Mouse (Mus musculus) CH12.LX (cell line): ENCODE measurements around the gene Rtn1. TPM values are rescaled to one million over a fixed set of nuclear protein-coding genes. Genes with fewer than 3 reads are reported as not detected.

ENCODE experiments used
- DNase-seq: peaks from one replicate; pipeline ENCODE4 v3.0.0-alpha.2; 2013; ENCODE audit errors: extremely low read depth
- H3K27ac ChIP-seq: 2 replicates; pipeline ENCODE4 v1.5.1; 2012; ENCODE audit warnings: low read depth, mild to moderate bottlenecking, control low read depth, moderate library complexity; ENCODE audit not compliant: insufficient read depth
- H3K27me3 ChIP-seq: replicated peaks from 2 replicates; pipeline ENCODE3; 2012; ENCODE audit warnings: inconsistent platforms
- H3K36me3 ChIP-seq, 2 experiments: replicated peaks in 1 of 2; 2 replicates each; pipeline versions ENCODE3 to v1.6.1; 2012; ENCODE audit warnings: inconsistent platforms in 1 of 2, low read length in 1 of 2, mild to moderate bottlenecking in 1 of 2, mixed read lengths in 1 of 2, moderate library complexity in 1 of 2; ENCODE audit not compliant: control insufficient read depth in 1 of 2, insufficient read depth in 1 of 2
- H3K4me1 ChIP-seq, 2 experiments: 2 replicates each; pipeline ENCODE4 v1.6.1; 2012; ENCODE audit warnings: inconsistent platforms in 1 of 2, moderate library complexity in 1 of 2; ENCODE audit not compliant: insufficient read depth in 2 of 2, control insufficient read depth in 1 of 2
- H3K4me2 ChIP-seq: 2 replicates; pipeline ENCODE4 v1.6.1; 2012; ENCODE audit warnings: low read depth, mild to moderate bottlenecking, control low read depth; ENCODE audit not compliant: poor library complexity, insufficient read depth, severe bottlenecking
- H3K4me3 ChIP-seq, 3 experiments: fragments of 150-350 bp in 1 of 3; sonication (generic) in 1 of 3; replicated peaks in 1 of 3; 2 replicates each; pipeline versions ENCODE3 to v1.5.1; 2011 to 2012; ENCODE audit warnings: low read depth in 2 of 3, low read length in 2 of 3, mild to moderate bottlenecking in 2 of 3, moderate library complexity in 2 of 3, control low read depth in 1 of 3, improper control_type of control experiment in 1 of 3, inconsistent platforms in 1 of 3, mixed read lengths in 1 of 3; ENCODE audit not compliant: poor library complexity in 1 of 3
- H3K79me2 ChIP-seq: replicated peaks from 2 replicates; pipeline ENCODE4 v1.6.1; 2012; ENCODE audit warnings: mild to moderate bottlenecking, moderate library complexity; ENCODE audit not compliant: control insufficient read depth, poor library complexity, insufficient read depth, severe bottlenecking; ENCODE audit errors: extremely low read depth
- H3K9ac ChIP-seq: 2 replicates; pipeline ENCODE4 v1.6.1; 2012; ENCODE audit warnings: low read depth, mild to moderate bottlenecking, control low read depth, moderate library complexity; ENCODE audit not compliant: insufficient read depth
- H3K9me3 ChIP-seq: replicated peaks from 2 replicates; pipeline ENCODE3; 2012; ENCODE audit warnings: low read length, inconsistent platforms, mixed read lengths
- BHLHE40 ChIP-seq: IDR thresholded peaks from 2 replicates; pipeline ENCODE4 v1.6.1; 2011; ENCODE audit warnings: mild to moderate bottlenecking, low read depth, low read length, improper control_type of control experiment
- CHD1 ChIP-seq: IDR thresholded peaks from 2 replicates; pipeline ENCODE4 v1.6.1; 2012; ENCODE audit warnings: low read depth, low read length, improper control_type of control experiment, inconsistent platforms
- CHD2 ChIP-seq: IDR thresholded peaks from 2 replicates; pipeline ENCODE4 v1.6.1; 2011; ENCODE audit warnings: low read length, improper control_type of control experiment
- EP300 ChIP-seq: IDR thresholded peaks from 2 replicates; pipeline ENCODE4 v1.6.1; 2011; ENCODE audit warnings: low read length, improper control_type of control experiment
- GABPA ChIP-seq: IDR thresholded peaks from 2 replicates; pipeline ENCODE4 v1.6.1; 2012; ENCODE audit warnings: low read depth, low read length, improper control_type of control experiment, inconsistent platforms; ENCODE audit not compliant: insufficient replicate concordance
- IRF4 ChIP-seq: IDR thresholded peaks from 2 replicates; pipeline ENCODE4 v1.6.1; 2014; ENCODE audit warnings: low read depth, mild to moderate bottlenecking, inconsistent platforms, low read length, improper control_type of control experiment
- KAT2A ChIP-seq: IDR thresholded peaks from 2 replicates; pipeline ENCODE4 v1.6.1; 2012; ENCODE audit warnings: low read length, improper control_type of control experiment, inconsistent platforms; ENCODE audit not compliant: insufficient replicate concordance
- MAFK ChIP-seq: IDR thresholded peaks from 2 replicates; pipeline ENCODE4 v1.6.1; 2011; ENCODE audit warnings: low read length, improper control_type of control experiment; ENCODE audit not compliant: insufficient replicate concordance
- MAX ChIP-seq: IDR thresholded peaks from 2 replicates; pipeline ENCODE4 v1.6.1; 2011; ENCODE audit warnings: low read length, improper control_type of control experiment
- MAZ ChIP-seq: IDR thresholded peaks from 2 replicates; pipeline ENCODE4 v1.6.1; 2012; ENCODE audit warnings: low read depth, mild to moderate bottlenecking, inconsistent platforms, low read length, improper control_type of control experiment, moderate library complexity
- MXI1 ChIP-seq: IDR thresholded peaks from 2 replicates; pipeline ENCODE4 v1.6.1; 2011; ENCODE audit warnings: mild to moderate bottlenecking, low read depth, low read length, improper control_type of control experiment
- MYC ChIP-seq: IDR thresholded peaks from 2 replicates; pipeline ENCODE4 v1.6.1; 2011; ENCODE audit warnings: low read depth, mild to moderate bottlenecking, improper control_type of control experiment, low read length
- NELFE ChIP-seq: IDR thresholded peaks from 2 replicates; pipeline ENCODE4 v1.6.1; 2011; ENCODE audit warnings: low read depth, low read length, improper control_type of control experiment
- NRF1 ChIP-seq: IDR thresholded peaks from 2 replicates; pipeline ENCODE4 v1.6.1; 2014; ENCODE audit warnings: low read depth, mild to moderate bottlenecking, inconsistent platforms, low read length, improper control_type of control experiment, moderate library complexity
- PAX5 ChIP-seq: IDR thresholded peaks from 2 replicates; pipeline ENCODE4 v1.6.1; 2012; ENCODE audit warnings: low read length, inconsistent platforms, mixed read lengths
- POLR2A ChIP-seq: IDR thresholded peaks from 2 replicates; pipeline ENCODE4 v1.6.1; 2011; ENCODE audit warnings: low read depth, mild to moderate bottlenecking, improper control_type of control experiment, low read length
- POLR2AphosphoS2 ChIP-seq: IDR thresholded peaks from 2 replicates; pipeline ENCODE4 v1.6.1; 2011; ENCODE audit warnings: low read depth, low read length, improper control_type of control experiment
- RAD21 ChIP-seq: IDR thresholded peaks from 2 replicates; pipeline ENCODE4 v1.6.1; 2011; ENCODE audit warnings: low read depth, mild to moderate bottlenecking, low read length, improper control_type of control experiment, moderate library complexity
- RCOR1 ChIP-seq: conservative IDR thresholded peaks from 2 replicates; pipeline ENCODE4 v1.6.1; 2012; ENCODE audit warnings: low read depth, mild to moderate bottlenecking, inconsistent platforms, low read length, improper control_type of control experiment
- SIN3A ChIP-seq: IDR thresholded peaks from 2 replicates; pipeline ENCODE4 v1.6.1; 2012; ENCODE audit warnings: low read length, improper control_type of control experiment, inconsistent platforms
- UBTF ChIP-seq: IDR thresholded peaks from 2 replicates; pipeline ENCODE4 v1.6.1; 2012; ENCODE audit warnings: low read depth, mild to moderate bottlenecking, inconsistent platforms, low read length, improper control_type of control experiment, moderate library complexity
- ZKSCAN1 ChIP-seq: IDR thresholded peaks from 2 replicates; pipeline ENCODE4 v1.6.1; 2012; ENCODE audit warnings: low read depth, inconsistent platforms, low read length, improper control_type of control experiment, borderline replicate concordance
- ZMIZ1 ChIP-seq: IDR thresholded peaks from 2 replicates; pipeline ENCODE4 v1.6.1; 2012; ENCODE audit warnings: low read depth, mild to moderate bottlenecking, inconsistent platforms, low read length, improper control_type of control experiment
- dilution Hi-C: fragments of 300-500 bp; cut with MboI; formaldehyde crosslinking; loops from 2 replicates; pipeline ENCODE4 v1.14.3; 2020; ENCODE audit warnings: low sequenced_read_pairs; ENCODE audit not compliant: extremely low pct_unique_long_range_greater_than_20kb, extremely low pct_ligation_motif_present
- in situ Hi-C: fragments of 300-500 bp; cut with MboI; formaldehyde crosslinking; loops from 3 replicates; pipeline ENCODE4 v1.14.3; 2019; ENCODE audit warnings: low sequenced_read_pairs, low pct_ligation_motif_present, low pct_unique_long_range_greater_than_20kb, mixed read lengths
- polyA plus RNA-seq: library from polyadenylated mRNA; unstranded; fragments of >175 nt; gene quantifications from 2 replicates; pipeline ENCODE4 v1.2.1, GENCODE M21; 2012; ENCODE audit warnings: low read depth; ENCODE audit not compliant: insufficient read length
- total RNA-seq, 2 experiments: library from RNA; depleted of rRNA; stranded (reverse); fragments of 300-350 nt in 1 of 2; fragments of >200 nt in 1 of 2; gene quantifications; 2 replicates each; pipeline ENCODE4 v1.2.3; 2012 to 2014

Rtn1 gene
- total and polyA plus RNA-seq, 3 experiments = 0.08 to 0.17 TPM; not detected in 1

DNA sequence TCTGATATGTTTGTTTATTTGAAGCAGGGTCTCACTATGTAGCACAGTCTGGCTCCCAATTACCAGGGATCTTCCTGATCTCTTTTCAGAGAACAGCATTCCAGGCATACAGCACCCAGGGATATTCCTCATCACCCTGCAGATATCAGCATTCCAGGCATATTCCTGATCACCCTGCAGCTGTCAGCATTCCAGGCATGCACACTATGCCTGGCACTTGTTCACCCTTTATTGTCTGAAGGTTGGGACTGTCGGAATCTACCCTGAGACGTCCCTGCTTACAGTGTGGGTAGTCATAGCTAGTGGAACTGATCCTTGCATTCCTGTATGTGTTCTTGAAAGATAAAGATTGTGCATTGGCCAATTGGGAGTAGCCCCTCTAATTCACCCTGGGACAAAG, 65.2 kb downstream of the Rtn1 start:
- H3K9ac ChIP-seq = no peak overlapping the region
- H3K27me3 ChIP-seq = no peaks in the 10 kb centered on the region
- H3K36me3 ChIP-seq = no peaks in the 10 kb centered on the region
- in situ Hi-C loops (no loop called here), dilution Hi-C loops (no loop called here)
- no peak for DNase-seq
- no peaks in the 10 kb centered on the region for H3K79me2 ChIP-seq
- no peaks in the 10 kb centered on the region for H3K9me3 ChIP-seq
- no peak overlapping the region for H3K4me2 ChIP-seq
- H3K4me1 ChIP-seq = peaks cover 9 to 10% of the 10 kb centered on the region in 2 experiments
- H3K4me3 ChIP-seq = no peak overlapping the region
- TF ChIP-seq POLR2AphosphoS2 = no peak
- no peak for TF ChIP-seq MAX
- no peak for TF ChIP-seq PAX5
- TF ChIP-seq CHD1 = no peak
- no peak for TF ChIP-seq UBTF
- TF ChIP-seq MYC = no peak
- no peak for TF ChIP-seq RCOR1
- TF ChIP-seq BHLHE40 = no peak
- no peak for TF ChIP-seq ZKSCAN1
- TF ChIP-seq MAFK = no peak
- TF ChIP-seq SIN3A = no peak
- no peak for TF ChIP-seq IRF4
- no peak for TF ChIP-seq RAD21
- no peak overlapping the region for H3K27ac ChIP-seq

DNA sequence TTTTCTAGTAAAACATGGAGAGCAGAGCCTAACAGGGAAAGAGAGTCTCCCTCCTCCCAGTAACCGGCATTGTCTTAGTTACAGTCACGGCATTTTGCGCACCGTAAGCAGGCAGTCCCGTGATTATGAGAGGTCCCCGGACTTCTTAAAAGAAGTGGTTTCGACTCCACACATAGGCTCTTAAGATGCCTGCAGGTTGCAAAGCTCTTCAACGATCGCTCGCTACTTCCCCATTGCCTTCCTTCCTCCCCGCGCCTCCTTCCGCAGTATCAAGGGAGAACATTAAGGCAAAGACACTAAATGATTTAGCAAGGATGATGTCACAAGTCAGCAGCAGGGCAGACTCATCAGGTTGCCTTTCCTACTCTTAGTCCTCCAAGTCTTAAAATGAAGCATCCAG, 72.8 kb downstream of the Rtn1 start:
- Histone ChIP-seq H3K4me3 (no peak overlapping the region), H3K36me3 (no peaks in the 10 kb centered on the region), H3K27me3 (no peaks in the 10 kb centered on the region), H3K9ac (no peak overlapping the region), H3K27ac (no peak overlapping the region), H3K4me2 (no peak overlapping the region), H3K4me1 (peaks cover 4 to 15% of the 10 kb centered on the region in 2 experiments; a peak in 2 of 4 replicates), H3K79me2 (no peaks in the 10 kb centered on the region), H3K9me3 (peaks cover 2% of the 10 kb centered on the region)
- in situ Hi-C loops = no loop called here
- no peak for TF ChIP-seq MAZ
- TF ChIP-seq GABPA = no peak
- no peak for TF ChIP-seq PAX5
- TF ChIP-seq CHD2 = no peak
- TF ChIP-seq KAT2A = no peak
- no peak for TF ChIP-seq ZKSCAN1
- no peak for TF ChIP-seq MAFK
- no peak for TF ChIP-seq EP300
- TF ChIP-seq NRF1 = no peak
- no peak for TF ChIP-seq ZMIZ1
- no peak for TF ChIP-seq NELFE
- no peak for TF ChIP-seq POLR2A
- TF ChIP-seq MXI1 = no peak
- TF ChIP-seq MAX = no peak
- dilution Hi-C loops = no loop called here
- DNase-seq = no peak
